Mouse (Mus musculus) ZHBTc4 (cell line): ENCODE results near the gene Ccnyl1.

Experiments used
- DNase-seq: peaks from one replicate; pipeline ENCODE4 v3.0.0-alpha.2; 2011; ENCODE audit warnings: low read depth, low spot score

The Ccnyl1 gene

DNA sequence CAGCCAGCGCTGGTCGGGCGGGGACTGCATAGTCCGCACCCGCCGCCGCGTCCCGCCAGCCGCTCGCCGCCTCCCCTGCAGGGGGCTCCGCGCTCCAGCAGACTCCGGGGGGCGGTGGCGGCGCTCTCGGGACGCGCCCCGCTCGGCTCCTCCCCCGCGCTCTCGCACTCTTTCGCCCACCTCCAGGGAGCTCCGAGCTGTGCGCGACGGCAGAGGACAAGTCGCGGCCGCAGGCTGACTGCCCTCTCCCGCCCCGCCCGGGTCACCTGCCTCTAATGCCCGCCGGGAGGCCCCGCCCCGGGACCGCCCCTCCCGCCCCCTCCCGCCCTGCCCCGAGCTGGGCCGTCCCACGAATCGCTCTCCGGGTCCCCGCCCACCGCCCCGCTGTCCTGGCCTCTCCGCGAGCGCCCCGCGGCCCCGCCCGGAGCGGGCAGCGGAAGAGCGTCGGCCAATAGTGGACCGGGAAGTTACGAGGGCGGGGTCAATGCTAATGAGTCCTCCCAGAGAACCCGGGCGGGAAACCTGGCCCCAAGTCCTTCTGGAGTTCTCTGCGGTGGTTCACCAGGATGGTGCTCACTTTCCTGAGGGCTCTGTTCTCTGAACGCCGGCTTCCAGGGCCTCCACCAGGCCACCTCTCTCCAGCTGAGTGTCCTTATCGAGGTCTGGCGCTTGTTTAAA is 47.4 kb downstream of the Ccnyl1 start, which contains the start of gene Fzd5:
Fzd5 (minus strand) TSS at position 250 of the 678 bp plus-strand sequence.
- peak; percentile 99 for DNase-seq

DNA sequence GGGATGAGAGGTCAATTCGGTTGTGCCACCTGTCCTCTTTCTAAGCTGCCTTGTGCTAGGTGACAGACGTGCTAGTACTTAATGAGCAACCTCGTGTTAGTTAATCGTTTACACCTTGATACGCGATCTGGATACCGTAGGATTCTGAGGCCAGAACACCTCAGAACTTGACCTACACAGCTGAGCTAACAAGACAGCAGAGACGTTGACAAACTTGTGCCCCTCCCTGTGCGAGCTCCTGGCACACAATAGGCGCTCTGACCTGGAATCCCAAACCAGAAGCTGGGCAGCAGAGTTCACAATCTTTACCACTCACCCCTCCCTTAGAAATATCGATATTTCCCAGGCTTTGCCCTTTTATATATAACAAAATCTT is 47.9 kb downstream of the Ccnyl1 start:
- peak; percentile 64 for DNase-seq

DNA sequence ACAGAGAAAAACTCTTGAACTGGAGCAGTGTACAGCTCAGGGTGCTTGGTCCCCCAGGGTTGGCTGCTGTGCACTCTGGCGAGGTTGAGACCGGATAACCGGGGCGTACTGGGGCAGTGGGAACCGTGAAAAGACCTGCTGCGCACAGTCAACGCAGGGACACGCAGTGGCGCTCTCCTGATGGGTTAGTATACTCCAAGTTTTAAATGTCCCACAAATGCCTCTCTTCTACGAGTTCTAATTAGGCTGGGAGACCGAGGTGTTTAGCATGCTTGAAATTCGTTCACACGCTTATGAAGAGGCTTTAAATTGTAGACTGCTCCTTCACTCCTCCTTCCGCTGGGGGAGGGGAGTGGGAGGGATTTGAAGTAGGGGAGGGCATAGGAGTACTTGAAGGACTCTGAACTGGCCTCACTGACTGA is 48.4 kb downstream of the Ccnyl1 start:
- peak; percentile 78 for DNase-seq

DNA sequence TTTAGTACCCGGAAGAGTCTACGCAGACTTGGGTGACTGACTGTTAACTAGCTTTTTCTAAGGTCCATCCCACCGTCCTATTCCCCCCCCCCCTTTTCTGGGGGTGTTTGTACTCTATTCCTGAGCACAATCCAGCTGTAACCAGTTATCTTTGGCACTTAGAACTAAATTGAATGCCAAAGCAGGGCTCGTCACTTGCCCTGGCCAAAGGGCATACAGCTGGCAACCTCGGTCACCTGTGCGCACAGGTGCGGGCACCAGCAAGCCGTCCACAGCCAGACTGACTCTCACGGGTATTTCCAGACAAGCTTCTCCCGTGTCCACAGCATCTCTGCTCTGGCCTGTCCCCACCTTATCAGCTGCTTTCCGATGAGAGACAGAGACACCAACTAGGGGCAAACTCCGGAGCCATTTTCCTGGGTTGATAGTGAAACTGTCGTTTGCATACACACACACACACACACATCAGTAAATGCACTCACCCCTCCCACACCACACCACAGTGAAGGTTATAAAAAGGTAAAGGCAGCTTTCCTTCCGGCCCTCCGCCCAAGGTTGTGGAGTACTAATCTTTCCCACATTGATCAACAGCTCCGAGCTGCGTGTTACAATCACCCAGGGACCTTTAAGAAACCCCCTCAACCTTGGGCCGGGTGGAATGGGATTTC is 52.6 kb downstream of the Ccnyl1 start:
- no peak for DNase-seq

DNA sequence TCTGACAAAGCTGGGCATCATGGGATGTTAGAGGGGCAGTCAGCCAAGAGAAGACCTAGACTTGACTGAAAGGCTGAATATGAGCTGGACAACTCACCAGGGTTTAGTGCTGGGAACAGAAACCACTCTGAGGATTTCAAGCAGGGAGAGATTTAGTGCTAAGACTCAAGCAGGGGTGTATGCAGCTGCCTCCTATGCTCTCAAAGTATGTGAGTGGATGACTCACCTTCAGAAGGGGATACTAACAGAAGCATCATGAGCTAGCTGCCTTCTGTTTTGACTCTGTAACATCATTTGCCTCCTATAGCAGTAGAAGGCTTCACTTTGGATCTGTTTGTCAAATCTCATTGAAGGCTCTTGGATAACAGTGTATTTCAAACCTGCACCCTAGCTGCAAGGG is 54.4 kb downstream of the Ccnyl1 start:
- DNase-seq = no peak

DNA sequence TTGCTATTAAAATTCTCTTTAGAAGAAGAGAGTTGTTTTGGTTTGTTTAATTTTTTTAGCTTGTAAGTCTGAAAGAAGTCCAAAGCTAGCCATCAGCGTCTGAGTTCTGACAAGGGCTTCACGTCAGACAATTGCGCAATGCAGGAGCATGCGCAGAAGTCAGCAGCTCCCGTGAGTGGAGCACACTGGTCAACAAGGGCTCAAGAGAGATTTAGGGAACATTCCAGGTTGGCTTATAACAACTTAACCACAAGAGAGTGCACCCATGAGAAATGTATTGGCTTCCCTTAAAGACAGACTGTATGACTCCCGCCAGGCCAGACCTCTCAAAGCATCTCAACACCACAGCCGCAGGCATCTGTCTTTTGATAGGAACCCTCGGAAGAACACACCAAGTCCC is 62.9 kb downstream of the Ccnyl1 start:
- DNase-seq = peak; percentile 64

DNA sequence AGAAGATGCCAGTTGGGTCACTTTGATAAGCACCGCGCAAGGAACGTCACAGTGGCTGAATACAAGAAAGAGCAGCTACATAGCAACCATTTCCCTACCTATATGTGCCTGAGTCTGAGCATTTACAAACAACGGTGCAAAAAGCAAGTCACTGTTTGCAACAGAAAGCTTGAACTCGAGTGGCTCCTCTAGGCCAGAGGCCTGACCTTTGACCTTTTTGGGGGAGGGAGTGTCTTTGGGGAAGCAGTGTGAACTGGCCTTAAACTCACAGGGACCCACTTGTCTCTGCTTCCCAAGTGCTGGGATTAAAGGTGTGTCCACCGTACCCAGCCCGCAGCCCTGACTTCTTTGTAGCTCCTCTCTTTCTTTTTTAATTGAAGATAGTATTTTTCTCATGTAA is 63.4 kb downstream of the Ccnyl1 start:
- DNase-seq = peak; percentile 76

DNA sequence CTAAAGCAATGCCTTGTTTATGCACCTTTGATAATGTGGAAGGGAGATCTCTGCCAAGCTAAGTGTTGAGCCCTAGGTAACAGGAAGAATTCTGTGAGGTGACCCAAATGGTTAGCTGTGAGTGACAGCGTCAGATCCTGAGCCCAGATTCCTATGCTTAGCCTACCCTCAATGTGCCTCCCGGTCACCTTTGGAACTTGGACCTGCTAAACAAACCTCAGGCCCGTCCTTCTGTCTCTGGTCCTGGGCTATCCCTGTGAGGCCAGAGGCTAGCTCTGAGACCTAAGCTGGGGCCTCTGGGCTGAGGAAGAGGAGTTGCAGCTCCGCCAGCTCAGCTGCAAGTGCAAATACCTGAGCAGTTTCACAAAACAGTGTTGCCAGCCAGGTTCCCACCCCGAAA is 64.4 kb downstream of the Ccnyl1 start:
- no peak for DNase-seq

DNA sequence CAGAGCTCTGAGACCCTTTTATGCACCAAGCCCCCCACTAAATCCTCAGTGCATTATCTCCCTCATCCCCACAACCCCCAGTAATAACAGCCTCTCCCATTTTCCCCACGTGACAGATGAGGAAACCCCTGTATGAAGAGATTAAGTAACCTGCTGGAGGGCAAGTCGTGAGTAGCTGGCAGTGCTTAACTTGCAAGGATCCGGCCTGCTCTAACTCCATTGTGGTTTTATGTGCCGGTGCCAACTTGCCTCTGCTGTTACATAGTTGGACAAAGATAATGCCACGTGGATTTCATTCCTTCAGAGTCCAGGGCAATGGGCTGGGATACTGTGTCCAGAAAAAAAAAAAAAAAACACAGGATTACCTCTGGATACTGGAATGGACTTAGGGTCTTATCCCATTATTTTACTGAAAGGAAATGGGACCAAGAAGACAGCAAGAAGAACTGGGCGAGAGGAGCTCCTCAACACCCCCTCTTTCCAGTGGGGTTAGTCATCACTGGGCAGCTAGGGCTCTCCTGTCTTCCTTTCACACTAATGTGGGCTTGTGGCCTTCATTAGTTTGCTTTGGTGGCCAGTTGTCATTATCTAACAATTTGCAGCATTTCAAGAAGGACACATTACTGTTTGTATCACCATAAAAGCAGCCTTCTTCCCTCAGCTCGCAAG is 65.8 kb downstream of the Ccnyl1 start:
- DNase-seq = no peak

DNA sequence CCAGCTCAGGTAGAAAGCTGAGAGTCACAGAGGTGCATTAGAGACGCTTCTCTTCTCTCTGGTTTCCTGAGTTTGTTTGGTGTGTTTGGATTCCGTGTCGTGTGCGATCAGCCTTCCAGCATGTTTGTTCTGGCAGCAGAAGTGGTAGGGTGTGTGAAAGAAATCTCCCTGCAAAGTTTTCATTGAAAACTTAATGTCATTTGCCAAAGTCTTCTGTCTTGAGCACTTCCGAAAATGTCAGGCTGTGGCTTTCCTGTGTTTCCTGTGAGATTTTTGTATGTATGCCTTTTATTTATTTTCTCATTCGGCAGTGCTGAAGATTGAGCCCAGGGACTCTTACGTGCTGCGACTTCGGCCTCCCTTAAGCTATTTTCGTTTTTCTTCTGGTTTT is 66.4 kb downstream of the Ccnyl1 start:
- DNase-seq = no peak

DNA sequence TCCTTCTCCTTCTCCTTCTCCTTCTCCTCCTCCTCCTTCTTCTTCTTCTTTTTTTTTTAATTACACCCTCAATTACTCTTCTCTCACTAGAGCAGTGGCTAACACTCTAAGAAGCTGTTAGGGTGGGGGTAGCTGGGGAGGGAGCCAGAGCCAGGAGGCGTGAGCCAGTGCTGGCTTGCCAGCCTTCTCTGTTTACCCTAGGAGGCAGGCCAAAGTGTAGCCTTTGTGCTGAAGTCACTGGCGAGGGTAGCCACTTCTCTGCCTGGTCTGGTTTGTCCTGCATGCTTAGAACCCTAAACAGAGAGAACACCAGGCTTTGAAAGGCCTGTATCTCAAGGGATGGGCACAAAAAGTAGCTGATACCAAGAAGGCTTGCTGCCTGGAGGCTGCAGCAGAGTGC is 67.0 kb downstream of the Ccnyl1 start:
- no peak for DNase-seq

DNA sequence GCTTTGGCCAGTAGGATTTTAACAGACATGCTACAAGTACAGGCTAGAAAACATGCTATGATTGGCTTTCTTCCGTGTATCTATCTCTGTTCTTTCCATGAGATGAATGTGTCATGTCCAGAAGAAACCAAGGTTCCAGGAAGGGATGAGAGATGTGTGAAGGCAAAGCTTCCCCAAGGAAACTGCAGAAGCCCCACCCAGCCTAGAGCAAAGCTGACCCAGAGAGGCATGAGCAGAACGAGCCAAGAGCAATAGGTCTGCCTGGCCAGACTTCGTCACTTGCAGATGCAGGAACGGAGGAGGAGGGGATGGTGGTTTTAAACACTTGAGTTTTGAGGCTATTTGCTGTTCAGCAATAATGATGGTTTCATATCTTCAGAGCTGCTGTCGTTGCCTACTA is 67.5 kb downstream of the Ccnyl1 start:
- DNase-seq = no peak

DNA sequence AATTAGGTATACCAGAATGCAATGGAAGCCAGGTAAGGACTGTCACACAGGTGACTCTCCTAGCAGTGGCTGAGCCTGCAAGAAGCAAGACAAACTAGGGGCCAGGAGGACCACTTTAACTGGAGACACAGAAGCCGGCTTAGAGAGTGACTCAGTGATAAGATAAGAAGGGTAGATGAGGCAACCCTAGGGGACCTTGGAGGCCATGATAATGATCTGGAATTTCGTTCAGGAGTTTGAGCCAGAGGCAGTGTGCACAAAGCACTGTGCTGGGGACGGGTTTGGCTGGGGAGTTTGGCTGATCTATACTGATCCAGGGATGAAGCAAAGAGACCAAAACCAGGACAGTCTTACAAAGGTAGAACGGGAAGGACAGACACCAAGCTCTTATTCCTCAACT is 71.4 kb downstream of the Ccnyl1 start:
- DNase-seq = no peak

DNA sequence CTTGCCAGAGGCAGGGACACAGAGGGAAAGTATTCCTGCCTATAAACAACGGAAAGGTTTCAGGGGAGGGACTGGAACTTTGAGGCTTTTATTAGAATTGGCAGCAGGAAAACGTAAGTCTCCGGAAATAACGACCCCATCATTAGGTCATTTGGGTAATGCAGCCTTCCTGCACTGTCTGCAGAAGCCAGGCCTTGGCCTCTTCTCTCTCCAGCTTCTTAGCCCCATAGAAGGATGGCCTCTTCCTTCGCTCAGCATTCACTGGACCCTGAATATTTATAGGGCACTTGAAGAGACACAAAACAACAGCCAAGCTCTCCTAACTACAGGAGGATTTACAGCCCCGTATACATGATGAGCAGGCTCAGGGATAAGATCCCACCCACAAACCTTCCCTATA is 79.9 kb downstream of the Ccnyl1 start:
- DNase-seq = no peak

DNA sequence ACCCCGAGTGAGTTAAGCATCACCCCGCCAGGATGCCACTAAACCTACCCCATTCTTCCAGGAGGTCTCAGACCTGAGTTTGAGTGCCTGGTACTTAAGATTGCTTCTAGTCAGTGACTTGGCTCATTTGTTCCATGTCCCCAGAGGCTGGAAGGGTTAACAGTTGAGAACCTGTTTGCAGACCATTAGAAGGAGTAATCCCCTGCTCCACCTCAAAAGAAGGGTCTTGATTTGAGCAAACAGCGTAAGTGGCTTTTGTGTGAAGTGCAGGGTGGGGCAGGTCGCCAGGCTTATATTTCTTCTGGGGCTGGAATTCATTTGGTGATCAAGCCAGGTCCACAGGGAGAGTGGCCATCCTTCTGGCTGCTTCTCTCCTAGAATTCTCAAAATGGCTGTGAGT is 83.0 kb downstream of the Ccnyl1 start:
- no peak for DNase-seq
